Mouse (Mus musculus): ENCODE measurements around the gene Sval3.

GRCm38 (mm10) chr6:41967840-41968239, at the start of gene Sval3:
- TF ChIP-seq CTCF (IDR thresholded peaks at IDR 0.05; ENCODE audit: insufficient read depth, low read depth, low read length) (no peak), POLR2A (IDR thresholded peaks at IDR 0.05; ENCODE audit: insufficient read depth, low read depth, low read length) (no peak)

Measured in olfactory bulb, adult 2 months (tissue).